Mouse (Mus musculus): ENCODE measurements around the gene Xpnpep2. TPM values are rescaled to one million over a fixed set of nuclear protein-coding genes. Genes with fewer than 3 reads are reported as not detected.

Gene Xpnpep2
- total RNA-seq, 4 experiments from 2014 or later: 1.6 to 4.1 (median 2.6) TPM

- DNase-seq (ENCODE audit: low spot score): no peak
Measured at GRCm38 (mm10) chrX:48158229-48158919, 49.8 kb downstream of the Xpnpep2 start.

GRCm38 (mm10) chrX:48169892-48170291, 61.4 kb downstream of the Xpnpep2 start:
- no peak for DNase-seq (ENCODE audit: low spot score)

DNA sequence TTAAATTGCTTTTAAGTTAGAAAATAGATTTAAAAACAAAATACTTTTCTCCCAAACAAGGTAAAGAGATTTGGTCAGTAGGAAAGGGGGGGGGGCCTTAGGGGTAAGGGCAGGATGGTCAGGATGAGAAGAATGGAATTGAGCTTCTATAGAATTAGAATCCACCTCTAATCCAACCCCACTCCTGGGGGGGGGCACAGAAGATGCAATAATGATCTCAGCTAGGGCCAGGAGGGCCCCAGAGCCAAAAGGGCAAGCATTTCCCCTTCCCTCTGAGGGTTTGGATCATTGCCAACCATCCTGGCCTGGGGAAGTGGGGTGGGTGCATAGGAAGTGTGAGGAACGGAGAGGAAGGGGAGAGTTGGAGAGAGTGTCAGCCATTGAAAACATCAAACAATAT, 61.8 kb downstream of the Xpnpep2 start:
- no peak for DNase-seq (ENCODE audit: low spot score)

GRCm38 (mm10) chrX:48181844-48182243, 73.3 kb downstream of the Xpnpep2 start:
- DNase-seq (ENCODE audit: low spot score): no peak

- no peak for DNase-seq (ENCODE audit: low spot score)
Measured at GRCm38 (mm10) chrX:48184703-48185102, 76.2 kb downstream of the Xpnpep2 start.

Other genes with a start within 250 kb of the Xpnpep2 start
- 1 to 10 TPM in 3 of 4 experiments, under 1 TPM in 1; 0.68 to 1.6 (median 1.2) TPM for gene Smarca1, start 215.8 kb upstream of the Xpnpep2 start, total RNA-seq (2022)
- 10 to 100 TPM in 2 of 4 experiments, 1 to 10 TPM in 2; 8.5 to 12.9 (median 10.3) TPM for gene Ocrl, start 196.3 kb upstream of the Xpnpep2 start, total RNA-seq (2022)
- 10 to 100 TPM in 2 of 4 experiments, 1 to 10 TPM in 2; 3.0 to 13.5 (median 10.0) TPM for gene Apln, start 73.9 kb upstream of the Xpnpep2 start, total RNA-seq (2022)
- 1 to 10 TPM in 1 of 4 experiments, under 1 TPM in 3; 0.41 to 1.8 (median 0.76) TPM for gene Sash3, start 37.7 kb downstream of the Xpnpep2 start, total RNA-seq (2022)
- gene Zdhhc9, start 100.2 kb downstream of the Xpnpep2 start, total RNA-seq (2022): 10 to 100 TPM; 31.4 to 44.8 (median 37.5) TPM
- 10 to 100 TPM; 11.0 to 18.6 (median 17.0) TPM for gene Utp14a, start 148.1 kb downstream of the Xpnpep2 start, total RNA-seq (2022)
- gene Bcorl1, start 232.6 kb downstream of the Xpnpep2 start, total RNA-seq (2022): 1 to 10 TPM; 4.9 to 6.1 (median 5.5) TPM

Measured in heart, adult 8-10 months (tissue).